8 mouse cellular contexts compared by ENCODE assay signal in the genomic region with DNA sequence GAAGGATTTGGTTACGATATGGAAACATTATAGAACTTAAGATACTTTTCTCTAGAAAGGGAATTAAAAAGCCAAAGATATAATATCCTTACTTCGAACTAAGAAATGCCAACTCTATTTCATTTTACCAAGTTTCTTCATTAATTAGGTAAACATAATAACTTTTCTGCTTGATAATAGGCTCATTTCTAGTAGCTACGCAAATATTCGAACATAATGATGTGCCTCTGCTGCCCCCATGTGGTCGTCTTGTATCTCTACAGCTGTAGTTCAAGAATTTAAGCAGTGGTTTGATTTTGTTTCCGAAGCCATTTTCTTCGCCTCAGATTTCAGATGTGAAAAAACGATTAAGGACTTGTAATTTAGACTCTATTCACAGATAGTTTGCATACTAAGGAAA. TPM values are rescaled to one million over a fixed set of nuclear protein-coding genes. Genes with fewer than 3 reads are reported as not detected.
DNase-seq lines count a peak whose midpoint lies in the region; ATAC-seq lines count a peak whose summit lies in the region.

No protein-coding gene starts in this region.

- H3K4me1 ChIP-seq in forebrain, embryonic 16.5 days (replicated peaks; ENCODE audit: control insufficient read depth, insufficient read depth, low read length), result no peaks in the 10 kb centered on the region
- no peaks in the 10 kb centered on the region for H3K4me1 ChIP-seq in intestine, embryonic 16.5 days (ENCODE audit: control insufficient read depth, insufficient read depth, low read length)
- H3K4me1 ChIP-seq in liver, embryonic 13.5 days (replicated peaks), result peaks cover 16% of the 10 kb centered on the region

- no peaks in the 10 kb centered on the region for H3K36me3 ChIP-seq in forebrain, embryonic 16.5 days (ENCODE audit: control insufficient read depth, insufficient read depth)
- no peaks in the 10 kb centered on the region for H3K36me3 ChIP-seq in intestine, embryonic 16.5 days (ENCODE audit: control insufficient read depth, insufficient read depth, low read length)
- no peaks in the 10 kb centered on the region for H3K36me3 ChIP-seq in liver, embryonic 13.5 days

- ATAC-seq in CD4-positive, CD25-positive, alpha-beta regulatory T cell, adult 4 months, result peak; percentile 69
- peak; percentile 49; the same call in 1 of the 2 replicates for ATAC-seq in forebrain, embryonic 16.5 days
- ATAC-seq in intestine, embryonic 16.5 days, result 0 out of 2 replicates have a peak, but pooled peaks have one; percentile 49
- no peak for ATAC-seq in liver, embryonic 13.5 days (ENCODE audit: low read depth)

- no peak overlapping the region for H3K4me3 ChIP-seq in forebrain, embryonic 16.5 days (replicated peaks; ENCODE audit: low read length)
- no peak overlapping the region for H3K4me3 ChIP-seq in intestine, embryonic 16.5 days (ENCODE audit: low read length)
- no peak overlapping the region for H3K4me3 ChIP-seq in liver, embryonic 13.5 days (replicated peaks)

- no peak overlapping the region for H3K9ac ChIP-seq in forebrain, embryonic 16.5 days (replicated peaks; ENCODE audit: low read depth, low read length)
- H3K9ac ChIP-seq in intestine, embryonic 16.5 days (ENCODE audit: low read depth, low read length), result no peak overlapping the region
- H3K9ac ChIP-seq in liver, embryonic 13.5 days, result no peak overlapping the region

- WGBS in forebrain, embryonic 16.5 days, result 28% methylated on average over 8 of the region's 8 CpGs
- 22% methylated on average over 8 of the region's 8 CpGs for WGBS in intestine, embryonic 16.5 days
- 23% methylated on average over 8 of the region's 8 CpGs for WGBS in liver, embryonic 13.5 days (ENCODE audit: insufficient replicate concordance)

- DNase-seq in 3T3-L1 (ENCODE audit: low read depth, low spot score), result peak; percentile 94
- DNase-seq in c-Kit-positive CD71-negative TER-119-negative erythroid progenitor cells, embryonic 14.5 days (ENCODE audit: low read depth), result peak; percentile 56
- peak; percentile 29 for DNase-seq in liver, embryonic 13.5 days
- peak; percentile 61 for DNase-seq in ovary, postnatal 36 days (ENCODE audit: low spot score)
- DNase-seq in urinary bladder, postnatal 4 days (ENCODE audit: low spot score in 2 of 2), result peak; percentile 46 to 80

- H3K27me3 ChIP-seq in forebrain, embryonic 16.5 days (replicated peaks; ENCODE audit: control insufficient read depth, insufficient read depth, low read length), result no peaks in the 10 kb centered on the region
- H3K27me3 ChIP-seq in intestine, embryonic 16.5 days (replicated peaks; ENCODE audit: control insufficient read depth, insufficient read depth, low read length), result no peaks in the 10 kb centered on the region
- H3K27me3 ChIP-seq in liver, embryonic 13.5 days, result no peaks in the 10 kb centered on the region

- no peak overlapping the region for H3K4me2 ChIP-seq in forebrain, embryonic 16.5 days (ENCODE audit: low read length)
- H3K4me2 ChIP-seq in intestine, embryonic 16.5 days (ENCODE audit: low read depth, low read length), result no peak overlapping the region
- H3K4me2 ChIP-seq in liver, embryonic 13.5 days, result no peak overlapping the region

- no peak overlapping the region for H3K27ac ChIP-seq in forebrain, embryonic 16.5 days (ENCODE audit: low read length)
- H3K27ac ChIP-seq in intestine, embryonic 16.5 days (ENCODE audit: low read length), result no peak overlapping the region; the same call in 1 of the 2 replicates
- no peak overlapping the region for H3K27ac ChIP-seq in liver, embryonic 13.5 days

- H3K9me3 ChIP-seq in forebrain, embryonic 16.5 days (ENCODE audit: control insufficient read depth, low read length), result no peaks in the 10 kb centered on the region
- no peaks in the 10 kb centered on the region for H3K9me3 ChIP-seq in intestine, embryonic 16.5 days (ENCODE audit: control insufficient read depth, low read length)
- H3K9me3 ChIP-seq in liver, embryonic 13.5 days (replicated peaks), result no peaks in the 10 kb centered on the region

RNA-seq across cellular contexts. Expression of a gene that starts 28.8 kb away (rescaled TPM):
- polyA plus RNA-seq in CD4-positive, CD25-positive, alpha-beta regulatory T cell, adult 4 months (2017; shearing (Covaris generic)), result 10 to 100 TPM; 46.8 to 56.1 TPM
- polyA plus RNA-seq in forebrain, embryonic 16.5 days (2015; fragmentation: Nextera tagmentation; extraction: Ambion mirVana), result 57.1 and 59.9 TPM in 2 replicates
- 45.4 and 51.3 TPM in 2 replicates for polyA plus RNA-seq in intestine, embryonic 16.5 days (2015; fragmentation: Nextera tagmentation; extraction: Ambion mirVana)
- polyA plus RNA-seq in liver, embryonic 13.5 days (2015; fragmentation: Nextera tagmentation; extraction: Ambion mirVana), result 60.4 and 66.7 TPM in 2 replicates

Comparison
In these comparisons a context has a peak if more than half of its experiments do, and no peak if none do; other contexts are left out.
1. DNase-seq: peak in every context shown above with its lines; median percentile 94 in 3T3-L1; 63 in urinary bladder, postnatal 4 days; 61 in ovary, postnatal 36 days; 56 in c-Kit-positive CD71-negative TER-119-negative erythroid progenitor cells, embryonic 14.5 days; 29 in liver, embryonic 13.5 days.